Mouse (Mus musculus) embryonic facial prominence, embryonic 13.5 days (tissue): ENCODE data around the gene Ilf2. TPM values are rescaled to one million over a fixed set of nuclear protein-coding genes. Genes with fewer than 3 reads are reported as not detected.

Source experiments
- ATAC-seq: fragments of 200-750 bp; cut with Nextera tagmentation; 2 replicates; pipeline ENCODE4 v1.8.0; 2017; ENCODE audit warnings: low read depth; ENCODE audit not compliant: insufficient number of reproducible peaks, insufficient read depth, low FRiP score, low TSS enrichment
- H3K27ac ChIP-seq: fragments of 300-500 bp; sonication (generic); 2 replicates; pipeline ENCODE4 v1.5.1; 2015; ENCODE audit warnings: moderate library complexity, mild to moderate bottlenecking, inconsistent platforms
- H3K27me3 ChIP-seq: fragments of 300-500 bp; sonication (generic); 2 replicates; pipeline ENCODE4 v1.6.1; 2015; ENCODE audit warnings: mild to moderate bottlenecking, inconsistent platforms
- H3K36me3 ChIP-seq: fragments of 300-500 bp; sonication (generic); 2 replicates; pipeline ENCODE4 v1.6.1; 2015; ENCODE audit warnings: mild to moderate bottlenecking, inconsistent platforms
- H3K4me1 ChIP-seq: fragments of 300-500 bp; sonication (generic); 2 replicates; pipeline ENCODE4 v1.6.1; 2015; ENCODE audit warnings: inconsistent platforms
- H3K4me2 ChIP-seq: fragments of 300-500 bp; sonication (generic); 2 replicates; pipeline ENCODE4 v1.6.1; 2015; ENCODE audit warnings: moderate library complexity, mild to moderate bottlenecking, inconsistent platforms
- H3K4me3 ChIP-seq: fragments of 300-500 bp; sonication (generic); 2 replicates; pipeline ENCODE4 v1.5.1; 2015; ENCODE audit warnings: mild to moderate bottlenecking, inconsistent platforms
- H3K9ac ChIP-seq: fragments of 300-500 bp; sonication (generic); 2 replicates; pipeline ENCODE4 v1.6.1; 2015; ENCODE audit warnings: mild to moderate bottlenecking, inconsistent platforms
- H3K9me3 ChIP-seq: fragments of 300-500 bp; sonication (generic); 2 replicates; pipeline ENCODE4 v1.6.1; 2016; ENCODE audit warnings: inconsistent platforms
- WGBS: fragments of 180-500 bp; shearing (Covaris S2); methylation state at CpG from one replicate; pipeline ENCODE4 v1.1.7; 2015; ENCODE audit warnings: mixed read lengths; 5-methylcytosine and 5-hydroxymethylcytosine counted together
- polyA plus RNA-seq: library from polyadenylated mRNA; unstranded; fragments of >200 nt; fragmentation: Nextera tagmentation; extraction: Ambion mirVana; gene quantifications from 2 replicates; pipeline ENCODE4 v1.2.1, GENCODE M21; 2015

Ilf2 gene
- polyA plus RNA-seq, 1 experiment from 2014 or later: 286 TPM

GRCm38 (mm10) chr3:90464552-90465080 lies 11.3 kb upstream of the Ilf2 start:
- no peak overlapping the region for H3K27ac ChIP-seq
- peak overlapping the region; percentile 57 for H3K4me3 ChIP-seq
- H3K27me3 ChIP-seq: peaks cover 58% of the 10 kb centered on the region
- WGBS: 10% methylated on average over 37 of the region's 37 CpGs
- H3K9ac ChIP-seq: peak overlapping the region; percentile 70
- ATAC-seq: no peak
- H3K4me2 ChIP-seq: peak overlapping the region; percentile 97
- H3K9me3 ChIP-seq: no peaks in the 10 kb centered on the region
- H3K4me1 ChIP-seq: peaks cover 17% of the 10 kb centered on the region
- H3K36me3 ChIP-seq: no peaks in the 10 kb centered on the region

GRCm38 (mm10) chr3:90465081-90465685 lies 10.7 kb upstream of the Ilf2 start:
- H3K4me3 ChIP-seq: peak overlapping the region; percentile 57
- peaks cover 58% of the 10 kb centered on the region for H3K27me3 ChIP-seq
- no peaks in the 10 kb centered on the region for H3K36me3 ChIP-seq
- H3K9ac ChIP-seq: peak overlapping the region; percentile 70
- H3K9me3 ChIP-seq: no peaks in the 10 kb centered on the region
- peak overlapping the region; percentile 97 for H3K4me2 ChIP-seq
- WGBS: 2% methylated on average over 75 of the region's 75 CpGs
- no peak overlapping the region for H3K27ac ChIP-seq
- ATAC-seq: no peak
- H3K4me1 ChIP-seq: peaks cover 17% of the 10 kb centered on the region

GRCm38 (mm10) chr3:90465686-90466310 lies 10.1 kb upstream of the Ilf2 start, which contains the start of gene Npr1:
Gene Npr1 (minus strand): TSS chr3:90465866.
- no peak for ATAC-seq
- no peak within 1 kb of the TSS for H3K27ac ChIP-seq
- H3K4me2 ChIP-seq: peak within 1 kb of the TSS; percentile 97
- H3K4me3 ChIP-seq: peak within 1 kb of the TSS; percentile 57
- H3K27me3 ChIP-seq: peaks cover 56% of the 10 kb centered on the region
- no peaks in the 10 kb centered on the region for H3K9me3 ChIP-seq
- no peaks in the 10 kb centered on the region for H3K36me3 ChIP-seq
- H3K9ac ChIP-seq: peak within 1 kb of the TSS; percentile 70
- 1% methylated on average over 28 of the region's 49 CpGs for WGBS
- peaks cover 17% of the 10 kb centered on the region for H3K4me1 ChIP-seq

GRCm38 (mm10) chr3:90466311-90466766 lies 9.6 kb upstream of the Ilf2 start:
- H3K9me3 ChIP-seq: no peaks in the 10 kb centered on the region
- WGBS: under 1% methylated on average over 15 of the region's 15 CpGs
- H3K27ac ChIP-seq: no peak overlapping the region
- no peaks in the 10 kb centered on the region for H3K36me3 ChIP-seq
- peaks cover 50% of the 10 kb centered on the region for H3K27me3 ChIP-seq
- no peak for ATAC-seq
- peak overlapping the region; percentile 57 for H3K4me3 ChIP-seq
- peak overlapping the region; percentile 97 for H3K4me2 ChIP-seq
- H3K4me1 ChIP-seq: peaks cover 17% of the 10 kb centered on the region
- H3K9ac ChIP-seq: peak overlapping the region; percentile 70

- Histone ChIP-seq H3K36me3 (no peaks in the 10 kb centered on the region), H3K4me2 (no peak overlapping the region), H3K9me3 (no peaks in the 10 kb centered on the region), H3K4me3 (no peak overlapping the region), H3K27ac (no peak overlapping the region), H3K27me3 (peaks cover 36% of the 10 kb centered on the region), H3K4me1 (peaks cover 17% of the 10 kb centered on the region), H3K9ac (no peak overlapping the region)
- WGBS: 93% methylated on average over 10 of the region's 10 CpGs
- no peak for ATAC-seq
Measured at GRCm38 (mm10) chr3:90467618-90468300, 8.2 kb upstream of the Ilf2 start.

- Histone ChIP-seq H3K27ac (no peak overlapping the region), H3K36me3 (no peaks in the 10 kb centered on the region), H3K27me3 (no peaks in the 10 kb centered on the region), H3K4me1 (peaks cover 5% of the 10 kb centered on the region), H3K9ac (no peak overlapping the region), H3K4me3 (no peak overlapping the region), H3K9me3 (no peaks in the 10 kb centered on the region), H3K4me2 (no peak overlapping the region)
- no peak for ATAC-seq
- 33% methylated on average over 3 of the region's 3 CpGs for WGBS
Measured at GRCm38 (mm10) chr3:90472213-90472612, 3.7 kb upstream of the Ilf2 start.

GRCm38 (mm10) chr3:90475151-90475830 lies 635 bp upstream of the Ilf2 start:
- no peaks in the 10 kb centered on the region for H3K27me3 ChIP-seq
- peak; percentile 2; the same call in 1 of the 2 replicates for ATAC-seq
- no peak overlapping the region for H3K9ac ChIP-seq
- H3K36me3 ChIP-seq: peaks cover 27% of the 10 kb centered on the region
- H3K4me1 ChIP-seq: peaks cover 8% of the 10 kb centered on the region
- H3K4me3 ChIP-seq: peak overlapping the region; percentile 37
- peak overlapping the region; percentile 40 for H3K4me2 ChIP-seq
- 39% methylated on average over 16 of the region's 16 CpGs for WGBS
- no peaks in the 10 kb centered on the region for H3K9me3 ChIP-seq
- H3K27ac ChIP-seq: no peak overlapping the region

- no peak for ATAC-seq
- WGBS: 80% methylated on average over 5 of the region's 5 CpGs
Measured at GRCm38 (mm10) chr3:90486998-90487397, 11.1 kb downstream of the Ilf2 start.

GRCm38 (mm10) chr3:90488576-90488975 lies 12.7 kb downstream of the Ilf2 start:
- H3K27ac ChIP-seq: no peak overlapping the region
- WGBS: 88% methylated on average over 6 of the region's 6 CpGs
- peaks cover 10% of the 10 kb centered on the region for H3K4me1 ChIP-seq
- H3K4me2 ChIP-seq: no peak overlapping the region
- no peaks in the 10 kb centered on the region for H3K27me3 ChIP-seq
- ATAC-seq: no peak
- H3K9ac ChIP-seq: no peak overlapping the region
- H3K36me3 ChIP-seq: peaks cover 56% of the 10 kb centered on the region
- no peaks in the 10 kb centered on the region for H3K9me3 ChIP-seq
- no peak overlapping the region for H3K4me3 ChIP-seq

More at GRCm38 (mm10) chr3:90486998-90487397, 11.1 kb downstream of the Ilf2 start:
- Histone ChIP-seq H3K27me3 (no peaks in the 10 kb centered on the region), H3K4me3 (no peak overlapping the region), H3K9me3 (no peaks in the 10 kb centered on the region), H3K27ac (no peak overlapping the region), H3K9ac (no peak overlapping the region), H3K4me1 (peaks cover 10% of the 10 kb centered on the region), H3K4me2 (no peak overlapping the region), H3K36me3 (peaks cover 71% of the 10 kb centered on the region)

GRCm38 (mm10) chr3:90490696-90491256 lies 14.8 kb downstream of the Ilf2 start, which contains the start of gene Snapin:
Gene Snapin (minus strand): TSS chr3:90491033.
- peaks cover 10% of the 10 kb centered on the region for H3K4me1 ChIP-seq
- H3K9me3 ChIP-seq: no peaks in the 10 kb centered on the region
- ATAC-seq: peak; percentile 95
- no peaks in the 10 kb centered on the region for H3K27me3 ChIP-seq
- H3K4me2 ChIP-seq: peak within 1 kb of the TSS; percentile 71
- H3K36me3 ChIP-seq: peaks cover 41% of the 10 kb centered on the region
- H3K4me3 ChIP-seq: peak within 1 kb of the TSS; percentile 70
- under 1% methylated on average over 37 of the region's 37 CpGs for whole genome bisulfite sequencing
- H3K27ac ChIP-seq: peak within 1 kb of the TSS; percentile 64
- peak within 1 kb of the TSS; percentile 80 for H3K9ac ChIP-seq

- no peak overlapping the region for H3K4me2 ChIP-seq
- no peaks in the 10 kb centered on the region for H3K27me3 ChIP-seq
- H3K4me1 ChIP-seq: peaks cover 10% of the 10 kb centered on the region
- no peak overlapping the region for H3K27ac ChIP-seq
- no peak overlapping the region for H3K4me3 ChIP-seq
- H3K36me3 ChIP-seq: peaks cover 39% of the 10 kb centered on the region
- ATAC-seq: no peak
- H3K9me3 ChIP-seq: no peaks in the 10 kb centered on the region
- WGBS: 44% methylated on average over 2 of the region's 2 CpGs
- H3K9ac ChIP-seq: no peak overlapping the region
Measured at GRCm38 (mm10) chr3:90491350-90491749, 15.4 kb downstream of the Ilf2 start.
